In the genomic region with DNA sequence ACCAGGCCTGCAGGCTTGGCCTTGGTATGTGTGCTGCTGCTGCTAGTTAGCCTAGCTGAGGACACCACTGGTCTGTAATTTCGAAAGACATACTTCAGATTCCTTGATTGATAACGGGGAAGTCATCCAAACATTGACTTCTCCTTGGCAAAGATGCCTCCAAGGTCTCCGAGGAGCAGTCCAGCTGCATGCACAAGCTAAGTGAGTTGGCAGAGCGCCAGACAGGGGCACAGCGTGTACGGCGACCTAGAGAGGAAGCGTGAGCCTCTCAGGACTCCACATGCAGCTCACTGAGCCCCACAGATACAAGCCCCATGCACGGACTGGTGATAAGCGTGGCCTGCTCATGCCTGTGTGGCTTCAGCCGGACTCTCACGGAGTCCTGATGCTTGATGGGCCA, we compare ENCODE assay signal across 8 mouse cellular contexts. TPM values are rescaled to one million over a fixed set of nuclear protein-coding genes. Genes with fewer than 3 reads are reported as not detected.
A peak's percentile ranks its signal among the peaks of the same experiment; 100 is the strongest.
DNase-seq lines count a peak whose midpoint lies in the region; ATAC-seq lines count a peak whose summit lies in the region.

No protein-coding gene starts in this region.

- no peaks in the 10 kb centered on the region for H3K9me3 ChIP-seq in embryonic facial prominence, embryonic 14.5 days (ENCODE audit: control insufficient read depth, low read length)

- DNase-seq in kidney, postnatal 4 days = peak; percentile 63
- DNase-seq in kidney, adult 9 months = no peak
- DNase-seq in adrenal gland, adult (ENCODE audit: inconsistent age in 2 of 2, low spot score in 1 of 2) = peak; percentile 91 to 93
- peak; percentile 70 for DNase-seq in embryonic facial prominence, embryonic 14.5 days (ENCODE audit: low spot score)
- DNase-seq in left cerebral cortex, postnatal 25 days (ENCODE audit: low spot score in 2 of 2) = no peak
- no peak for DNase-seq in embryo, embryonic 10.5 days (ENCODE audit: low spot score)
- no peak for DNase-seq in right cerebral cortex, adult 18-20 months

- no peak overlapping the region for H3K4me3 ChIP-seq in embryonic facial prominence, embryonic 14.5 days (ENCODE audit: low read depth, low read length)

- WGBS in embryonic facial prominence, embryonic 14.5 days = 54% methylated on average over 10 of the region's 12 CpGs

- no peaks in the 10 kb centered on the region for H3K27me3 ChIP-seq in embryonic facial prominence, embryonic 14.5 days (replicated peaks; ENCODE audit: control insufficient read depth, insufficient read depth, low read length)

- H3K4me1 ChIP-seq in embryonic facial prominence, embryonic 14.5 days (ENCODE audit: control insufficient read depth, insufficient read depth, low read length) = no peaks in the 10 kb centered on the region

- H3K27ac ChIP-seq in embryonic facial prominence, embryonic 14.5 days (replicated peaks; ENCODE audit: low read depth, low read length) = no peak overlapping the region

- no peaks in the 10 kb centered on the region; the same call in 1 of the 2 replicates for H3K36me3 ChIP-seq in embryonic facial prominence, embryonic 14.5 days (ENCODE audit: control insufficient read depth, insufficient read depth, low read length)

- no peak overlapping the region for H3K4me2 ChIP-seq in embryonic facial prominence, embryonic 14.5 days (ENCODE audit: low read depth, low read length)

- intact Hi-C loops in left cerebral cortex, postnatal 25 days (cut with DNase I) = no loop called here

- H3K9ac ChIP-seq in embryonic facial prominence, embryonic 14.5 days (ENCODE audit: low read depth, low read length) = 0 out of 2 replicates have a peak overlapping the region, but pooled peaks have one; percentile 19

- ATAC-seq in embryonic facial prominence, embryonic 14.5 days (ENCODE audit: low read depth) = peak; percentile 19; the same call in 1 of the 2 replicates
- peak; percentile 83 for ATAC-seq in megakaryocyte progenitor cell, adult 5-6 weeks (replicated peaks; ENCODE audit: poor library complexity)

RNA-seq across cellular contexts. Expression of a gene that starts 17.0 kb away (rescaled TPM):
- 0.15 and 0.30 TPM in 2 replicates for polyA plus RNA-seq in embryonic facial prominence, embryonic 14.5 days (2014; fragmentation: Nextera tagmentation; extraction: Ambion mirVana)
- not detected in 2 replicates for total RNA-seq in megakaryocyte progenitor cell, adult 5-6 weeks (2015)
- total RNA-seq in megakaryocyte progenitor cell, adult 5-6 weeks (2017) = not detected in 2 replicates
- total RNA-seq in left cerebral cortex, postnatal 25 days (2021) = 10 to 100 TPM; 13.8 to 16.0 TPM

RNA-seq across cellular contexts. Expression of a gene that starts 25.1 kb away (rescaled TPM):
- polyA plus RNA-seq in embryonic facial prominence, embryonic 14.5 days (2014; fragmentation: Nextera tagmentation; extraction: Ambion mirVana) = 51.7 and 52.2 TPM in 2 replicates
- total RNA-seq in megakaryocyte progenitor cell, adult 5-6 weeks (2015) = 38.8 and 40.6 TPM in 2 replicates
- total RNA-seq in megakaryocyte progenitor cell, adult 5-6 weeks (2017) = 8.2 and 10.8 TPM in 2 replicates
- 10 to 100 TPM; 27.8 to 30.8 TPM for total RNA-seq in left cerebral cortex, postnatal 25 days (2021)

RNA-seq across cellular contexts. Expression of a gene that starts 25.5 kb away (rescaled TPM):
- 722 and 816 TPM in 2 replicates for polyA plus RNA-seq in embryonic facial prominence, embryonic 14.5 days (2014; fragmentation: Nextera tagmentation; extraction: Ambion mirVana)
- 195 and 210 TPM in 2 replicates for total RNA-seq in megakaryocyte progenitor cell, adult 5-6 weeks (2015)
- total RNA-seq in megakaryocyte progenitor cell, adult 5-6 weeks (2017) = 126 and 138 TPM in 2 replicates
- total RNA-seq in left cerebral cortex, postnatal 25 days (2021) = 100 to 1,000 TPM; 379 to 407 TPM

Comparison
In these comparisons a context has a peak if more than half of its experiments do, and no peak if none do; other contexts are left out.
1. DNase-seq: peak in kidney, postnatal 4 days (2 of 2), adrenal gland, adult (2 of 2) and embryonic facial prominence, embryonic 14.5 days (single experiment); none in kidney, adult 9 months (single experiment), left cerebral cortex, postnatal 25 days (0 of 2), embryo, embryonic 10.5 days (single experiment) and right cerebral cortex, adult 18-20 months (single experiment).
2. RNA of a gene that starts 17.0 kb away (total RNA-seq): 13.8 to 16.0 TPM in left cerebral cortex, postnatal 25 days; not detected in megakaryocyte progenitor cell, adult 5-6 weeks; every median in the first group is over 10 times any median in the second.